Mouse (Mus musculus) heart, postnatal 0 days (tissue): ENCODE measurements around the gene Fam160a1.

Source experiments
- CTCF ChIP-seq: IDR thresholded peaks from 2 replicates; pipeline ENCODE4 v1.5.1; 2016; ENCODE audit warnings: antibody characterized with exemption, control low read depth, low read depth
- EP300 ChIP-seq: IDR thresholded peaks from 2 replicates; pipeline ENCODE4 v1.6.1; 2016; ENCODE audit warnings: antibody characterized with exemption, low read depth

GRCm38 (mm10) chr3:85703141-85703882 is 113.8 kb downstream of the Fam160a1 start:
- TF ChIP-seq CTCF (no peak), EP300 (no peak)
